Mouse (Mus musculus): ENCODE measurements at regions not wholly inside any gene's neighbourhood (a gene's known extent, or its start where the extent isn't known, plus 50 kb on each side); places are given as distances from the start of the nearest gene placed in this dataset.
A peak's percentile ranks its signal among the peaks of the same experiment; 100 is the strongest.

DNA sequence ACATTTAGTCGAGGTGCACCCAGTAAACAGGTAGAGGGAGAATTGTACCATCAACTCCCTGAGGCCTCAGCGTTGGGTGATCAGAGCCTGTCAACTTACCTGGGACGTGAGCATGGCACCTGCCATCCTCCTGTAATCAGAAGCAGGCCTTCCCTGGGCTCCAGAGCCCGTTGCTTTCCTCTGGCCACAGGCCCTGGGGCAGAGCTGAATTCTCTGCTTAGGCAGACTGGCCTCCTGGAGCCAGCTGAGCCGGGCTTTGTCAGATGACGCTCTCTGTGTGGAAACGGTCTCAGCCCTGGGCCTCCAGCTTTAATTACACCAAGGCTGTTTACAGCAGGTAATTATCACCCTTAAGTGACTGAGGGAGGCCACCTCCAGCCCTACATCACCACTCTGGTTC lies 92.6 kb upstream of the Pmepa1 start:
- no peak for DNase-seq (ENCODE audit: low spot score)

DNA sequence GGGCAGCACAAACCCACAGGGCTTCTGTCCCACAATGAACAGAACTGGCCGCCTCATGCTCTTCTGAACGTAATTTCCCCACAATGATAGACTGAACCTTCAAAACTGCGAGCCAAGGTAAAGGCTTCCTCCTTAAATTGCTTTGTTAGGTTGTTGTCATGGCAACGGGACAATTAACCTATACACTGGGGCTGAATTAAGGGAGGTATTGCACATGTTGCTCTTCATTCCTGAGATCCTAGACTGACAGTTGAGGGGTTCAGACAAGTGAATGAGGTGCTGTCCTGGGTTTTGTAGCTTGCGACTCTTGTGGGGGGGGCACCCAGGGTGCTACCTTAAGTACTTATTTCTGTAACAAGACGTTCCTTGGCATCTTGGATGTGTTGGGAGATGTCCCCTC lies 100.6 kb upstream of the Pmepa1 start:
- no peak for DNase-seq (ENCODE audit: low spot score)

- DNase-seq (ENCODE audit: low spot score), result peak; percentile 48
These were observed 101.3 kb upstream of the Pmepa1 start for GRCm38 (mm10) chr2:173377497-173378257.

- no peak for DNase-seq (ENCODE audit: low spot score)
These were observed 103.4 kb upstream of the Pmepa1 start for GRCm38 (mm10) chr2:173379736-173380135.

DNA sequence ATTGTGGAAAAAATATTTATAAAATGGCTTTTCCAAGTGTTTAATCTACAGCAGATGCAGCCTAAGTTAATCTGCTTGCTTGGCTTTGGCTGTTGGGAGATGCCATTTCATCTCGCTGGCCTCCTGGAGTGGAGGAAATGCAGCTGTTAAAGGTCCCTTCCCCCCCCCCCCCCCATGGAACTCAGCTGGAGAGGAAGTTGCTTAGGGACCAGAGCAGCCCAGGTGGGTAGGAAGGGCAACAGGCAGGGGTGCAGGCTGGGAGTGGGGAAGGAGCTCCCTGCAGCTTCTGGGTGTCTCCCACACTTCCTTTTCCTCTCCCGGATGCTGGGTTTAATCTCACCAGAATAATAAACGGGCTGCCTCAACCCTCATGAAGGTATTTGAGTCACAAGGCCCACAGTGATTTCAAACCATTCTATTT lies 104.0 kb upstream of the Pmepa1 start:
- no peak for DNase-seq (ENCODE audit: low spot score)

- no peak for DNase-seq (ENCODE audit: low spot score)
These were observed 106.0 kb upstream of the Pmepa1 start for GRCm38 (mm10) chr2:173382176-173382813.

GRCm38 (mm10) chr2:173384935-173385586 lies 108.7 kb upstream of the Pmepa1 start:
- DNase-seq (ENCODE audit: low spot score), result no peak

DNA sequence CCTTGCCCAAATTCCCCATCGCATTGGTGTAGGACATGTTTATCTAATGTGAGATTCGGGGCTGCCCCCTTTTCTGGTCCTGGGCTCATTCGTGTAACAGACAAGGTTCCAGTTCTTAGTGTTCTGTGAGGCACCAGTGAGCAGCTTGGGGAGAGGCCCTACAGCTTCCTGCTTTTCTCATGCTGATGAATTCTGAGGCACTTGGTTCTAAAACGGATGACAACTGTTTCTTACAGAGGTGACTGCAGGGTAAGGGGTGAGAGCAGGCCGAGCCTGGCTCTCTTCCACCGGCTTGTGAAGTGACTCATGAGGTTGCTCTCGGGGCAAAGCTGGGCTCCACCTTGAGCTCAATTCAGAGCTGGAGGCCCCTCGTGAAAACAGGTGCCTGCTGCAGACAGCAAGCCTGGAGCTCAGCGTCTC lies 109.4 kb upstream of the Pmepa1 start:
- peak; percentile 54 for DNase-seq (ENCODE audit: low spot score)

- no peak for DNase-seq (ENCODE audit: low spot score)
These were observed 111.8 kb upstream of the Pmepa1 start for GRCm38 (mm10) chr2:173388140-173388539.

- DNase-seq (ENCODE audit: low spot score), result no peak
These were observed 116.4 kb upstream of the Pmepa1 start for GRCm38 (mm10) chr2:173392557-173393323.

GRCm38 (mm10) chr2:173393324-173393592 lies 116.9 kb upstream of the Pmepa1 start:
- DNase-seq (ENCODE audit: low spot score), result no peak

GRCm38 (mm10) chr2:173395526-173395925 lies 119.2 kb upstream of the Pmepa1 start:
- DNase-seq (ENCODE audit: low spot score), result no peak

DNA sequence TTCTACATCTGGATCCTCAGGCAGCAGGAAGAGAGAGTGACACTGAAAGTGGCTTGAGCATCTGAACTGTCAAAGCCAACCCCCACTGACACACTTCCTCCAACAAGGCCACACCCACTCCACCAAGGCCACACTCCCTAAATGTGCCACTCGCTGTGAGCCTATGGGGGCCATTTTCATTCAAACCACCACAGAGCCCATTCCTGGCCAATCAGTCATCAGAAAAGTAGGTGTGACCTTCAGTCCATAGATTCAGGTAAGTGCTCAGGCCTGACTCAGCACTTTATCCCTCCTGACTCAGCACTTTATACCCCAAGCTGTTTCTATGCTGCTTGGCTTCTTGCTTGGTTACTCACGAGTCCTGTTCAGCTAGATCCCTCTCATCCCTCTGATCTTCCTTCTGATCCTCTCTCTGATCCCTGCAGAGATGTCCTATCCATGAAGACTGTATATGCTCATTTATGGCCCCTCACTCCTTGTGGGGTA lies 121.6 kb upstream of the Pmepa1 start:
- DNase-seq (ENCODE audit: low spot score), result no peak

- DNase-seq (ENCODE audit: low spot score), result no peak
These were observed 116.8 kb upstream of the 1700021F07Rik start for GRCm38 (mm10) chr2:173405629-173406028.

DNA sequence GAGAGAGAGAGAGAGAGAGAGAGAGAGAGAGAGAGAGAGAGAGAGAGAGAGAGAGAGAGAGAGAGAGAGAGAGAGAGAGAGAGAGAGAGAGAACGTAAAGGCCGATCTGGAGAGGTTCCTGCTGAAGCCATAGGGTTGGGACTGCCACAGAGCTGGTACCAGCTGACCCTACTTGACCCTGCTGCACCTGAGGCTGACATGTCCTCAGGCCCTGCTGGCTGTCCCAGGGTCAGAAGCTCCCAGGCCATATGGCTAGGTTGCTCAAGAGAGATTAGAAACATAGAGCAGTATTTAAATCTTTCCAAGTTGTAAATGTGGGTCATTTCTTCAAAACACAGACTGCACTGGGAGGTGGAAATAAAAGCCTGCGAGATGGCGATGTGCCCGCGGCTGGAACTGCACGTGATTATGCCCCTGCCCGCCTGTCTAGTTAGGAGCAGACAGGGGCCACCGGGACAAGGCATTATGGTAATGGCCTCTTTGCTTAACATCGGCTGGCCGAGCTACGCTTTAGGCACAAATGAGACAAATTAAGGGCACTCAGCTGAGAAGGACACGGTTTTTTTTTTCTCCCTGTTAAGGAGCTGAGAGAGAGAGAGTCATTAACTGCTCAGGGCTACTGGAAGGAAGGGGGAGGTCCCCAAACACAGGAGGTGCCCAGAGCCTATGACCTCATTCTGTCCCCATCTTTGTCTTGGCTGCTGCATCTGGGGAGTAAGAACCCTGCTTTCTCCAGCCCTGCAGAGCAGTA lies 115.9 kb upstream of the 1700021F07Rik start:
- DNase-seq (ENCODE audit: low spot score), result no peak

GRCm38 (mm10) chr2:173407133-173407532 lies 115.3 kb upstream of the 1700021F07Rik start:
- DNase-seq (ENCODE audit: low spot score), result no peak

DNA sequence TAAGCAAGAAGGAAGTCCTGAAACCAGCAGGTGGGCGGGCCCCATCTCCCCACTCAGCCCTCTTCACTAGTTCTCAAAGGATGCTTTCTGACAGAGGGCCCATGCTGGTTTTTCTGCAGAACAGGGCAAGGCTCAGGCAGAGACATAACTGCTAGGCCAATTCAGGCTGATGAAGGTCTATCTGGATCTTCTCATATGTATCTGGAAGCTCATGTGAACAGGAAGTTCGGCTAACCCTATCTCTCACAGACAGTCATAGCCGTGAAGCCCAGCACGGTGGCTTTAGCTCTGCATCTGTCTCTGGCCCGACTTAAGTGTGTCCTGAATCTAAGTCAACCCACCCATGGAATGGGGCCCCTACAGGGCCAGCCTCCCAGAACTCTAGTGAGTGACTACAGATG lies 113.7 kb upstream of the 1700021F07Rik start:
- DNase-seq (ENCODE audit: low spot score), result no peak

GRCm38 (mm10) chr2:173409433-173409832 lies 113.0 kb upstream of the 1700021F07Rik start:
- DNase-seq (ENCODE audit: low spot score), result no peak

DNA sequence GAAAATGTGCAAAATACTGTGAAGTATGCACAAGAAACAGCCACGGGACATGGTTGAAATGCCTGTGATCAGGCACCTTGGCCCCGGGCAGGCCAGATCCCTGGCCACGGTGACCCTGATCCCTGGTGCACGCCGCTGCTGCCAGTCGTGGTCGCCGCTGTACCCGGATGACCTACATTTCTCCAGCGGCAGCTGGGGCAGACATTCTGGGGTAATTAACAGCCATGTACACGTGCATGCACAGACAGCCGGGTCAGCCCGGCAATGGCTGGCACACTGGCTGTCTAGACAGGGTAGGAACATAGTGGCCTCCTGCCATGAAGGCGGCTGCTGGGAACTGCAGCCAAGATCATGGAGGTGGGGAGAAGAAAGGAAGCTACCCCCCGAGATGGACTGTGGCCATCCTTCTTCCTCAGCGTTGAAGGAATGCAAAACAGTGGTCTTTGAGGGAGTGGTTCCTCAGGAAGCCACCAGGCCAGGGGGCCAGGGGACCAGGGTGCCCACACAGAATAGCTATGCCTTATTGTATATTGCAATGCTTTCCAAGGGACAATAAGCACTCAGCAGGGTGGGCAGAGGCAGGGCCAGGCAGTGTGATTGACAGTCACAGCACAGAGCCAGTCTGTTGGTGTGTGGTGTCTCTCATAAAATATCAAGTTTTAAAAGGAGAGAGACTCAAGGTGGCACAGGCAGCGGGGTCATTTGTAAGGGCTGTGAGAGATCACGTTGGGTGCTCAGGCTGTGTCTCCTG lies 108.3 kb upstream of the 1700021F07Rik start:
- peak; percentile 28 for DNase-seq (ENCODE audit: low spot score)

DNA sequence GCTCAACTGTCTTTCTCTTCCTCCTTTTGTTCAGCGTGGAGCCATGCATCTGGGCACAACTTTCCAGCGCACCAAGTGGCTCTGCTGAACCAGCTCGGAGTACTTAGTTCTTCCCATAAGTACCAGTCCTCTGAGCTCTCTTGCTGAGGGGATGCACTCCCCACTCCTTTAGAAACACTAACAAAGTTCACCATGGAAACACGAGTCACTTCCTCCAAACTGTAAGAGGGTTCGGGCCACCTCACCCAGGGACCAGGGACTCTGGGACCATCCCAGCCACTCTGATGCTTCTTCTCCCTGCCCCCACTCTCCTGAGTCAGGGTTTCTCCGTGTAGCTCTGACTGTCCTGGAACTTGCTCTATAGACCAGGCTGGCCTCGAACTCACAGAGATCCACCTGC lies 107.0 kb upstream of the 1700021F07Rik start:
- no peak for DNase-seq (ENCODE audit: low spot score)

GRCm38 (mm10) chr2:173416921-173417320 lies 105.5 kb upstream of the 1700021F07Rik start:
- DNase-seq (ENCODE audit: low spot score), result no peak
